Mouse (Mus musculus) embryonic facial prominence, embryonic 14.5 days (tissue): ENCODE measurements around the gene Ints13. TPM values are rescaled to one million over a fixed set of nuclear protein-coding genes. Genes with fewer than 3 reads are reported as not detected.

Source experiments
- ATAC-seq: fragments of 200-750 bp; cut with Nextera tagmentation; 2 replicates; pipeline ENCODE4 v1.8.0; 2017; ENCODE audit warnings: low read depth, moderate number of reproducible peaks, moderate TSS enrichment
- DNase-seq: peaks from one replicate; pipeline ENCODE4 v3.0.0-alpha.2; 2015; ENCODE audit warnings: low spot score
- H3K27ac ChIP-seq: fragments of 300-500 bp; sonication (generic); replicated peaks from 2 replicates; pipeline ENCODE4 v1.5.1; 2014; ENCODE audit warnings: low read depth, mild to moderate bottlenecking, low read length, moderate library complexity
- H3K27me3 ChIP-seq: fragments of 300-500 bp; sonication (generic); replicated peaks from 2 replicates; pipeline ENCODE4 v1.6.1; 2014; ENCODE audit warnings: low read length; ENCODE audit not compliant: control insufficient read depth, insufficient read depth
- H3K36me3 ChIP-seq: fragments of 300-500 bp; sonication (generic); 2 replicates; pipeline ENCODE4 v1.6.1; 2014; ENCODE audit warnings: low read length, mixed read lengths; ENCODE audit not compliant: control insufficient read depth, insufficient read depth
- H3K4me1 ChIP-seq: fragments of 300-500 bp; sonication (generic); 2 replicates; pipeline ENCODE4 v1.6.1; 2014; ENCODE audit warnings: antibody characterized with exemption, low read length; ENCODE audit not compliant: control insufficient read depth, insufficient read depth
- H3K4me2 ChIP-seq: fragments of 300-500 bp; sonication (generic); 2 replicates; pipeline ENCODE4 v1.6.1; 2014; ENCODE audit warnings: low read depth, mild to moderate bottlenecking, low read length, moderate library complexity, mixed read lengths
- H3K4me3 ChIP-seq: fragments of 300-500 bp; sonication (generic); 2 replicates; pipeline ENCODE4 v1.5.1; 2014; ENCODE audit warnings: low read depth, mild to moderate bottlenecking, low read length
- H3K9ac ChIP-seq: fragments of 300-500 bp; sonication (generic); 2 replicates; pipeline ENCODE4 v1.6.1; 2014; ENCODE audit warnings: low read depth, mild to moderate bottlenecking, low read length, moderate library complexity, mixed read lengths
- H3K9me3 ChIP-seq: fragments of 300-500 bp; sonication (generic); 2 replicates; pipeline ENCODE4 v1.6.1; 2016; ENCODE audit warnings: low read length; ENCODE audit not compliant: control insufficient read depth
- WGBS: fragments of 180-500 bp; shearing (Covaris S2); extraction: QIAGEN DNeasy Blood & Tissue Kit; methylation state at CpG from one replicate; pipeline ENCODE4 v1.1.7; 2014; 5-methylcytosine and 5-hydroxymethylcytosine counted together
- polyA plus RNA-seq: library from polyadenylated mRNA; unstranded; fragments of >200 nt; fragmentation: Nextera tagmentation; extraction: Ambion mirVana; gene quantifications from 2 replicates; pipeline ENCODE4 v1.2.1, GENCODE M21; 2014

Gene Ints13
- polyA plus RNA-seq, 1 experiment from 2014 or later = 46.4 TPM

DNA sequence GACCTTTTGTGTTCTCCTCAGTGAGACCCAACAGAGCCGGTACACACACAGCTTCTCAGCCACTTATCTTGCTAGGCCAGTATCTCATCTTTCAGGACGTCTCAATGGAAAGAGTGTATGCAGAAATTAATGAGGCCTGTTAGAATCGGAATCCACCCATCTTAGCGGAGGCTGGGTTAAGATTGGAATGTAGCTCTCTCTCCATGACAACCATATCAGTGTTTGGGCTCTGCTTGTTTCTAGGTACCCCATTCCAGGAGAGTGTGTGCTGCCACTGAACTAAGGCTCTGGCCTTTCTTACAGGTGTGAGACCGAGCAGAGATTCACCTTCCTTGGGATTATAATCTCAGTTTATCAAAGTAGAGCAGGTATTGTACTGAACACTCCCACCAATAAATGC is 63.7 kb downstream of the Ints13 start:
- Histone ChIP-seq H3K4me1 (no peaks in the 10 kb centered on the region; the same call in 1 of the 2 replicates), H3K9me3 (no peaks in the 10 kb centered on the region), H3K27me3 (no peaks in the 10 kb centered on the region), H3K4me2 (no peak overlapping the region), H3K4me3 (no peak overlapping the region), H3K9ac (no peak overlapping the region), H3K27ac (no peak overlapping the region), H3K36me3 (no peaks in the 10 kb centered on the region)
- DNase-seq (no peak), ATAC-seq (peak; percentile 60; the same call in 1 of the 2 replicates)
- 63% methylated on average over 5 of the region's 5 CpGs for WGBS

DNA sequence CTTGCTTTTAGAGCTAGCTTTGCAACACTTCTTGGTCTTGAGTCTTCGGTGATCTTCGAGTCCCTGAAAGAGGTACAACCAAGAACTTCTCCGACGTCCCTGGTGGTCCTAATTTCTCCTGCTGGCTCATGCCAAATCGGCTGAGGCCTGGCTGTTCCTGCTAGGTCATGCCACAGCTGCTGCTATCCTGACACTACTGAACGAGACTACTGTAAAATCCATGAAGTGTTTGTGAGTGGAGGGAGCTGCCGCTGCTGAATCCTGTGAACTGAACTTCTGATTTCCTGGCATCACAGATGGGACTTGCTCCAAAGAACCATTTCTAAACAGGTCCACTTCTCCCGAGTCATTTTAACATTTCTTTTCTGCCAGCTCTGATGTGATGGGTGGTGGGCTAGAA is 64.3 kb downstream of the Ints13 start:
- Histone ChIP-seq H3K9ac (no peak overlapping the region), H3K4me2 (no peak overlapping the region), H3K27me3 (no peaks in the 10 kb centered on the region), H3K36me3 (no peaks in the 10 kb centered on the region), H3K4me1 (no peaks in the 10 kb centered on the region; the same call in 1 of the 2 replicates), H3K9me3 (no peaks in the 10 kb centered on the region), H3K27ac (no peak overlapping the region), H3K4me3 (no peak overlapping the region)
- 82% methylated on average over 8 of the region's 8 CpGs for WGBS
- no peak for DNase-seq
- no peak for ATAC-seq

DNA sequence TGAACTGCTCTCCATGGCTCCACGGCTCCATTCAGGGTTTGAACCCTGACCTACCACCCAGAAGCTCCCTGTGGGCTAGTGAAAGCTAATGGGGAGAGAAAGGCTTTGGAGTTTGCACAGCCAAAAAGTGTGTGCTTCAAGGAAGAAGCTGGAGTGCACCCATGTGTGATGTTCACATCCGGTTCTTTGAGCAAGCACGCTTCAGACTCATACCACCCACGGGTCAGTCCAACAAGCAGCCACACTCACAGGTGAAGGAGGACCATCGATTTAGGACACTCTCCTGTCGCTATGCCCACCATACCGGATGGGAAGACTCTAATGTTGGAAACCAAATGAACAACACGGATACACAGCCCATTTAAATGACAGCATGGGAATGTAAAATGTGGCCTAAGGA is 66.1 kb downstream of the Ints13 start:
- no peaks in the 10 kb centered on the region; the same call in 1 of the 2 replicates for H3K4me1 ChIP-seq
- no peak overlapping the region for H3K4me2 ChIP-seq
- no peak for DNase-seq
- no peaks in the 10 kb centered on the region for H3K36me3 ChIP-seq
- no peak for ATAC-seq
- H3K4me3 ChIP-seq = no peak overlapping the region
- WGBS = 80% methylated on average over 8 of the region's 8 CpGs
- H3K27ac ChIP-seq = no peak overlapping the region
- no peak overlapping the region for H3K9ac ChIP-seq
- H3K27me3 ChIP-seq = no peaks in the 10 kb centered on the region
- no peaks in the 10 kb centered on the region for H3K9me3 ChIP-seq

DNA sequence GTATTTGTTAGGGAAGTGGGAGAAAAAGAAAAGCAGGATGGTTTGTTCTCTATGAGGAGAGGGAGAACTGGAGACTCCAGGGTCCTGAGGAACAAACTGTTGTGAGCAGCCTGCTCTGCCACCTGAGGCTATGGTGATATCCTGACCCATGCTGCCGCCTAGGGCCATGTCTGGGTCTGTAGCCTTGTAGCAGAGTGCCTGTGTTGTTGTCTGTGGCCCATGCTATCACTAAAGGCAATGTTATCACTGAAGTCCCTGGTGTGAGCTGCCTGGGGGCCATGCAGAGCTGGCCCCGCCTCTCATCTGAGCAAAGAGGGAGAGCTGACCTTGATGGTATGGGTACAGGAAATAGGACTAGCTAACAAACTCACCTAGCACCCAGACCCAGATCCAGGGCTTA is 67.7 kb downstream of the Ints13 start:
- Histone ChIP-seq H3K36me3 (no peaks in the 10 kb centered on the region), H3K27me3 (no peaks in the 10 kb centered on the region), H3K4me1 (no peaks in the 10 kb centered on the region; the same call in 1 of the 2 replicates), H3K9ac (no peak overlapping the region), H3K9me3 (no peaks in the 10 kb centered on the region), H3K27ac (no peak overlapping the region), H3K4me2 (no peak overlapping the region), H3K4me3 (no peak overlapping the region)
- DNase-seq = no peak
- no peak for ATAC-seq
- 65% methylated on average over 2 of the region's 2 CpGs for WGBS

DNA sequence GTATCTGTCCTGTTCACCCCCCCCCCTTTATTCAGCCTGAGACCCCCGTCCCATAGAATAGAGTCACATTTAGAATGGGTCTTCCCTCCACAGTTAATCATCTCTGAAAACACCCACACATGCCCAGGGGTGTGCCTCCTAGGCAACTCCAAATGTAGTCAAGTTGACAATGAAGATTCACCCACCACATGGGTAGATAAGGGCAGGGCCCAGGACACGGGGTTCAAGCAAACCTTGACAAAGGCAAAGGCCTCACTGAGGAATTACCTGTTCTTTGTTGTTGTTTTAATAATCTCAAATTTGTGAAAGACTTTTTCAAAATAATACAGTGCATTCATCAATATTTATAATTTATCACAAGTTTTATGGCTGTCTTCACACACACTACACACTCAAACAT is 73.2 kb downstream of the Ints13 start:
- Histone ChIP-seq H3K4me1 (0 out of 2 replicates have a peak, but pooled peaks cover 3% of the 10 kb centered on the region), H3K36me3 (no peaks in the 10 kb centered on the region), H3K9ac (no peak overlapping the region), H3K9me3 (no peaks in the 10 kb centered on the region), H3K27ac (no peak overlapping the region), H3K4me2 (no peak overlapping the region), H3K27me3 (no peaks in the 10 kb centered on the region), H3K4me3 (no peak overlapping the region)
- ATAC-seq (no peak), DNase-seq (no peak)
- 70% methylated on average over 2 of the region's 2 CpGs for WGBS

DNA sequence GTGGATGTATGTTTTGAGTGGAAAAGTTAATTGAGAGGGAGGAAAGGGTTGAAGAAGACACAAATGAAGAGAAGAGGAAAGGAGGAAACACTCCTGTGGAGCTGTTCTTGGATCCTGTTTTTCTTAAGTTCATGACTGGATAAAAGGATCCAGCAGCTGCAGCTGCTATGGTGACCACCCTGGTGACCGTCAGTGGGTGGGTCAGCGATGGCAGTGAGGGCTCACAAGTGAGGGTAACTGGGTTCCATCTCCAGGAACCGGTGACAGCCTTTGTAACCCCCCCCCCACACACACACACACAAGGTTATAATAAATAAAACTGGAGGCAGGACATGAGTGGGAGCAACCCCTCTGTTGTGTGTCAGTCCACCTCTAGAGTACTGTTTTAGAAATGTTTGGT is 74.8 kb downstream of the Ints13 start:
- Histone ChIP-seq H3K9ac (peak overlapping the region; percentile 70; the same call in 1 of the 2 replicates), H3K27ac (no peak overlapping the region), H3K36me3 (no peaks in the 10 kb centered on the region), H3K9me3 (no peaks in the 10 kb centered on the region), H3K4me1 (0 out of 2 replicates have a peak, but pooled peaks cover 3% of the 10 kb centered on the region), H3K4me3 (peak overlapping the region; percentile 76), H3K27me3 (no peaks in the 10 kb centered on the region), H3K4me2 (peak overlapping the region; percentile 99)
- no peak for ATAC-seq
- no peak for DNase-seq
- 45% methylated on average over 3 of the region's 3 CpGs for WGBS

DNA sequence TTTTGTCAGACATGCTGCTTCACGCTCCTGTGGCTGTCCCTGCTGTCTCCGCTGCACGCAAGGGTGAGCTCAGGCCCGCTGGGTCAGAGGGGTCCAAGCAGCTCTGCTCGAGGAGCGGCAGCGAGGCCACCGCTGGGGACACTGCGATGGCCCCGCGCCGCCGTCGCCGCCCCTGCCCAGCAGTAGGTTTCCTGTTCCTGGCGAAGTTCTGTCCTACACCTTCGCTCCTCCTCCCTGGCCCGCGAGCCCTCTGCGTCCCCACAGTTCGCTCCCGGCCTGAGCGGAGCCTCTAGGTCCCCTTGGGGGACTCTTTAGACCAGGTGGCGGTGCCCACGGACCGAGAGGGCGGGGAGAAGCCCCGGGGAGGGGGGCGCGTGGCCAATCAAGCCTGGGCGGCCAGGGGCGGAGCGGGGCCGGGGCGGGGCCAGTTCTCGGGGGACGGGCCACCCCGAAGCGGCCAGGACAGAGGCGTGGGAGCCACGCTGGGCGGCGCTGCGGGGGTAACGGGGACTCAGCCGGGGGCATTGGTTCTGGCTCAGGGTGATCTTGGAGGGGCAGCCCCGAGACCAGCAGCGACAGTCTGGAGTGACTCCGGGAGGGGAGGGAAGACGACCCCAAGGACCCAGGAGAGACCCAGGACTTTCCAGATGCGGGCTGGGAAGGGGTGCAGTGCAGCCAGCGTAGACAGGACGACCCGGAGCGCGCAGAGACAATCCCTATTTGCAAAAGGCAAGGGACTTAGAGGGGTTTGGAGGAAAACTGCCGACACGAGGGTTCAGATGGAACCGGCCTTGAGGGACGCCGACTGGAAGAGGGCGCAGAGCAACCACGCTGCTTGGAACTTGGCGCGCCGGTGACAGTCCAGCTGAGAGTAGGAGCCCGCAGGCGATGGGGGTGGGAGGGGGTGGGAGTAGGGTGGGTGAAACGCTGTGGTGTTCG is 75.5 kb downstream of the Ints13 start, which contains the start of gene Itpr2:
Gene Itpr2 (minus strand): TSS at position 358 of the 939 bp plus-strand sequence.
- Histone ChIP-seq H3K27ac (peak within 1 kb of the TSS; percentile 54), H3K36me3 (no peaks in the 10 kb centered on the region), H3K4me1 (0 out of 2 replicates have a peak, but pooled peaks cover 3% of the 10 kb centered on the region), H3K9ac (peak within 1 kb of the TSS; percentile 70), H3K4me3 (peak within 1 kb of the TSS; percentile 76), H3K4me2 (peak within 1 kb of the TSS; percentile 99), H3K9me3 (no peaks in the 10 kb centered on the region), H3K27me3 (no peaks in the 10 kb centered on the region)
- 2% methylated on average over 40 of the region's 70 CpGs for WGBS
- peak; percentile 87 for DNase-seq
- ATAC-seq = peak; percentile 95

DNA sequence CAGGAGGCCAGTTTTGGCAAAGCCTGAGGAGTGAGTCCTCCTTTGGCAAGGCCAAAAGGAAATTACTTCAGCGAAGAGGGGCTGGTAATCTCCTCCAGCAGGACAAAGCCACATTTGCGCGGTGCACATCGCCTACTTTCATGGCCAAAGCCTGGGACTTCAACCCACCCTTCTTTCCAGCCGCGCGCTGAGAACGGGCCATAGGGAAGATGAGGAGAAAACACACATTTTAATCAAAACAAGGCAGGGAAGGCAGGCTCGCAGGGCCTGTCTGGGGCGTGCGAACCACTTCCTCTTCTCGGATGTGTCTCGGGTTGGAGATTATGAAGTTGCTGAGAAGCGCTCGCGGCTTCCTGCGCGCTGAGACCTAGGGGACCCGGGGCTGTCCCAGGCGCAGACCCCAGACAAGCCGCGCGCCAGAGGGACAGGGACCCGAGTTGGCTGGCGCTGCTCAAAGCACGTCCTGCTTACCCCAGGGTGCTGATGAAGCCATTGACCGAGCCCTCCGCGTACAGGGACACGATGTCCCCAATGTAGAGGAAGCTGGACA is 76.2 kb downstream of the Ints13 start:
- Histone ChIP-seq H3K4me1 (0 out of 2 replicates have a peak, but pooled peaks cover 3% of the 10 kb centered on the region), H3K27me3 (no peaks in the 10 kb centered on the region), H3K27ac (peak overlapping the region; percentile 54; the same call in 1 of the 2 replicates), H3K36me3 (no peaks in the 10 kb centered on the region), H3K9ac (peak overlapping the region; percentile 70), H3K4me3 (peak overlapping the region; percentile 76), H3K9me3 (no peaks in the 10 kb centered on the region), H3K4me2 (peak overlapping the region; percentile 99)
- peak; percentile 37; the same call in 1 of the 2 replicates for ATAC-seq
- 2% methylated on average over 27 of the region's 30 CpGs for whole genome bisulfite sequencing
- DNase-seq = peak; percentile 53
